Mouse (Mus musculus) liver, embryonic 12.5 days (tissue): ENCODE results near the gene Ralgps1. TPM values are rescaled to one million over a fixed set of nuclear protein-coding genes. Genes with fewer than 3 reads are reported as not detected.

Experiments
- ATAC-seq: fragments of 200-750 bp; cut with Nextera tagmentation; 2 replicates; pipeline ENCODE4 v1.8.0; 2017; ENCODE audit warnings: moderate number of reproducible peaks, mild to moderate bottlenecking, moderate library complexity
- H3K27ac ChIP-seq: fragments of 300-500 bp; sonication (generic); 2 replicates; pipeline ENCODE4 v1.5.1; 2016; ENCODE audit warnings: mild to moderate bottlenecking
- H3K27me3 ChIP-seq: fragments of 300-500 bp; sonication (generic); replicated peaks from 2 replicates; pipeline ENCODE4 v1.6.1; 2016; ENCODE audit warnings: mild to moderate bottlenecking, moderate library complexity
- H3K36me3 ChIP-seq: fragments of 300-500 bp; sonication (generic); 2 replicates; pipeline ENCODE4 v1.6.1; 2016; ENCODE audit warnings: mild to moderate bottlenecking, moderate library complexity
- H3K4me1 ChIP-seq: fragments of 300-500 bp; sonication (generic); 2 replicates; pipeline ENCODE4 v1.6.1; 2016
- H3K4me2 ChIP-seq: fragments of 300-500 bp; sonication (generic); 2 replicates; pipeline ENCODE4 v1.6.1; 2016; ENCODE audit warnings: mild to moderate bottlenecking, moderate library complexity
- H3K4me3 ChIP-seq: fragments of 300-500 bp; sonication (generic); 2 replicates; pipeline ENCODE4 v1.5.1; 2016; ENCODE audit warnings: mild to moderate bottlenecking, moderate library complexity
- H3K9ac ChIP-seq: fragments of 300-500 bp; sonication (generic); 2 replicates; pipeline ENCODE4 v1.6.1; 2016; ENCODE audit warnings: mild to moderate bottlenecking, moderate library complexity
- H3K9me3 ChIP-seq: fragments of 300-500 bp; sonication (generic); replicated peaks from 2 replicates; pipeline ENCODE4 v1.6.1; 2016; ENCODE audit warnings: mild to moderate bottlenecking, moderate library complexity
- WGBS: fragments of 180-500 bp; shearing (Covaris S2); methylation state at CpG from one replicate; pipeline ENCODE4 v1.1.7; 2016; ENCODE audit not compliant: insufficient replicate concordance; 5-methylcytosine and 5-hydroxymethylcytosine counted together
- polyA plus RNA-seq: library from polyadenylated mRNA; unstranded; fragments of >200 nt; fragmentation: Nextera tagmentation; extraction: Ambion mirVana; gene quantifications from 2 replicates; pipeline ENCODE4 v1.2.1, GENCODE M21; 2016

Ralgps1 gene
- polyA plus RNA-seq, 1 experiment from 2014 or later: 1.1 TPM

GRCm38 (mm10) chr2:33176516-33176915 is 194.8 kb downstream of the Ralgps1 start:
- WGBS: 25% methylated on average over 7 of the region's 7 CpGs
- H3K9ac ChIP-seq: no peak overlapping the region
- H3K4me1 ChIP-seq: peaks cover 23% of the 10 kb centered on the region
- no peak overlapping the region for H3K4me2 ChIP-seq
- H3K27ac ChIP-seq: no peak overlapping the region
- no peak overlapping the region for H3K4me3 ChIP-seq
- no peak for ATAC-seq
- H3K36me3 ChIP-seq: no peaks in the 10 kb centered on the region
- no peaks in the 10 kb centered on the region for H3K27me3 ChIP-seq
- no peaks in the 10 kb centered on the region for H3K9me3 ChIP-seq

- Histone ChIP-seq H3K9me3 (no peaks in the 10 kb centered on the region), H3K27me3 (no peaks in the 10 kb centered on the region), H3K4me3 (no peak overlapping the region), H3K4me2 (no peak overlapping the region), H3K4me1 (peaks cover 18% of the 10 kb centered on the region), H3K36me3 (no peaks in the 10 kb centered on the region), H3K9ac (no peak overlapping the region), H3K27ac (no peak overlapping the region)
- ATAC-seq: no peak
- 77% methylated on average over 7 of the region's 7 CpGs for WGBS
Measured at GRCm38 (mm10) chr2:33173686-33174085, 197.6 kb downstream of the Ralgps1 start.

DNA sequence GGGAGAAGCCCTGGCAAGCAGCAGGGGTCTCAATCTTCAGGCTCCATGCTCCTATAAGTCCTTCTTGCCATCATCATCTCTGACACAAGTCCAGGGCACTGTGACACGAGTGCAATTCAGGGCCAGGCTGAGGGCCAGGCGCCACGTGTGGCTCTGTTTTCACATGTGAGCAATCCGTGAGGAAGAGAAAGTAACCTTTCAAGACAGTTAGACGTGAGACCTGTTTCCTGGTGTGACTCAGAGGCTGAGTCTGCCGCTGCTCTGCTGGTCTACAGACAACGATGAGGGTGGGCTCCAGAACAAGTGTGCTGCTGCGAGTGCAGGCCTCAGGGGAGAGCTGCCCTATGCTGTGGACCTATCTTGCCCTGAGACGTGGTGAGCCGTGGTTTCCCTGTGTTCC is 198.2 kb downstream of the Ralgps1 start:
- H3K9ac ChIP-seq: no peak overlapping the region
- no peak overlapping the region for H3K4me3 ChIP-seq
- no peak overlapping the region for H3K27ac ChIP-seq
- H3K36me3 ChIP-seq: no peaks in the 10 kb centered on the region
- ATAC-seq: no peak
- H3K9me3 ChIP-seq: no peaks in the 10 kb centered on the region
- no peaks in the 10 kb centered on the region for H3K27me3 ChIP-seq
- H3K4me2 ChIP-seq: no peak overlapping the region
- H3K4me1 ChIP-seq: peaks cover 13% of the 10 kb centered on the region
- 51% methylated on average over 10 of the region's 10 CpGs for WGBS

DNA sequence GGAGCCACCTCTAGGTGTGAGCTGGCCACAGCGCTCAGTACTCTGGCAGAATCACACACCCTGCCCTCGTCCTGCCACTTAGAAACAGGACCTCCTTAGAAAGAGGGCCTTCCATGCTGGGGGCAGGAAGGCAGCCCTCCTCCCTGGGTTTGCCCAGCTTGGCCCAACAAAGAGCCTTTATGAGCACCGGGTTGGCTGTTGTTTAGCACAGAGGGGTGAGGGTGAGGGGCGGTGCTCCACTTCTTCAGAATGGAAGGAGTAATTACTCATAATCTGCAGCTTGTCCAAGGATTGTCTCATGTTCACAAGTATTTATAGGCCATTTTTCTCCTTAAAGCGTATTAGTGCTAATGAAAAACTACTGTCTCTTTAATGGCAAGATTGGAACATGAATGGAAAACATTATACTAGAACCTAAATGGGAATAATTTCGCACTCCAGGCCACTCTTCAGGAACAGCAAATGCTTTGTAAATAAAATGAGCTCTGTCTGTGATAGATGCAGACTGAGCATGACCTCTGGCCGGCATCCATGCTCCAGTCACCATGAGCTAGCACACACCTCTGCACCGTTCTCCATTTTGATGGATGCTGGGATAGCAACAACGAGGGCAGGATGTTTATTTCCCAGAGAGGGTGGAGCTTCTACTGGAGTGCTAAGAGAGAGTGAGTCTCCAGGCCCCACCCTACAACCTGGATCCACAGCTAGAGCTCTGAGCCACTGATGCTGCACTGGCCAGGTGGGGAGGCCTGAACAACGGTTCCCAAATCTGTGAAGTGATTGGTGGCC is 200.3 kb downstream of the Ralgps1 start:
- ATAC-seq: no peak
- 73% methylated on average over 10 of the region's 10 CpGs for WGBS
- H3K36me3 ChIP-seq: no peaks in the 10 kb centered on the region
- H3K9me3 ChIP-seq: no peaks in the 10 kb centered on the region
- no peak overlapping the region for H3K27ac ChIP-seq
- H3K4me3 ChIP-seq: no peak overlapping the region
- no peak overlapping the region for H3K4me2 ChIP-seq
- H3K27me3 ChIP-seq: no peaks in the 10 kb centered on the region
- no peak overlapping the region for H3K9ac ChIP-seq
- H3K4me1 ChIP-seq: no peaks in the 10 kb centered on the region

DNA sequence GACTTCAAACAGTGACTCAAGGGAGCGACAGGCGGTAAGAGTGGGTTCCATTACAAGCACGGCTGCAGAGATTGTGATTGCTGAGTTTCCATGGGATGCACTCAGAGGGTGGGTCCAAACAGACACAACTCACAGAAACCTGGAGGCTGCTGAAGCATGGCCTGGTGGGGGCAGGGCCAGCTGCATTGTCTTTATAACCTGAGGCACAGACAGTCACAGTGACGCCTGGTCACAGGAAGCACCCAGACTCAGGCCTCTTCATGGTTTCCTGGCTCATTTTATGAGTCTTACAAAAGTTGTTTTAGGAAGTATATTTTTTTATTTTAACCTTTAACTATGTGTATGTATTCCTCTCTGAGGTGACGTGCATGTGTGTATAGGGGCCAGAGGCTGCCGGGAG is 201.8 kb downstream of the Ralgps1 start:
- WGBS: 77% methylated on average over 6 of the region's 6 CpGs
- Histone ChIP-seq H3K9me3 (no peaks in the 10 kb centered on the region), H3K4me3 (no peak overlapping the region), H3K27me3 (no peaks in the 10 kb centered on the region), H3K27ac (no peak overlapping the region), H3K9ac (no peak overlapping the region), H3K36me3 (no peaks in the 10 kb centered on the region), H3K4me1 (no peaks in the 10 kb centered on the region), H3K4me2 (no peak overlapping the region)
- no peak for ATAC-seq

DNA sequence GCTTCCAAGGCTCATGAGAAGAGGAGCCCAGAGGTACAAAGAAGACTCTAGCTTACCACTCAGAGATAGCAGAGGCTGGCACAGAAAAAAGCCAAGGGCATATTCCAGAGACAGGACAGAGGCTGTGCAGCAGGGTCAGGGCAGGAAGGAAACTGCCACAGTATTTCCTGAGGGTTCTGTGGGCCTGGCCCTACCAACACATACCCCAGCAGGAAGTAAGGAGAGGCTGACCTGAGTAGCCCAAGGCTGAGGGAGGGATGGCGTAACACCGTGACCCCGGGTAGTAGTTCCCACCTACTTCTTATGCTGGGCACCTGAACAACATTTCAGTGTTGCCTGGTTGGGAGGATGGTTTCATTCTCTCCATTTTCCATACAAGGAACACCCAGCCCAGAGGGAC is 204.2 kb downstream of the Ralgps1 start:
- H3K4me2 ChIP-seq: no peak overlapping the region
- no peaks in the 10 kb centered on the region for H3K27me3 ChIP-seq
- ATAC-seq: no peak
- no peaks in the 10 kb centered on the region for H3K4me1 ChIP-seq
- no peaks in the 10 kb centered on the region for H3K36me3 ChIP-seq
- H3K9ac ChIP-seq: no peak overlapping the region
- no peak overlapping the region for H3K4me3 ChIP-seq
- H3K9me3 ChIP-seq: no peaks in the 10 kb centered on the region
- 53% methylated on average over 3 of the region's 3 CpGs for WGBS
- no peak overlapping the region for H3K27ac ChIP-seq

DNA sequence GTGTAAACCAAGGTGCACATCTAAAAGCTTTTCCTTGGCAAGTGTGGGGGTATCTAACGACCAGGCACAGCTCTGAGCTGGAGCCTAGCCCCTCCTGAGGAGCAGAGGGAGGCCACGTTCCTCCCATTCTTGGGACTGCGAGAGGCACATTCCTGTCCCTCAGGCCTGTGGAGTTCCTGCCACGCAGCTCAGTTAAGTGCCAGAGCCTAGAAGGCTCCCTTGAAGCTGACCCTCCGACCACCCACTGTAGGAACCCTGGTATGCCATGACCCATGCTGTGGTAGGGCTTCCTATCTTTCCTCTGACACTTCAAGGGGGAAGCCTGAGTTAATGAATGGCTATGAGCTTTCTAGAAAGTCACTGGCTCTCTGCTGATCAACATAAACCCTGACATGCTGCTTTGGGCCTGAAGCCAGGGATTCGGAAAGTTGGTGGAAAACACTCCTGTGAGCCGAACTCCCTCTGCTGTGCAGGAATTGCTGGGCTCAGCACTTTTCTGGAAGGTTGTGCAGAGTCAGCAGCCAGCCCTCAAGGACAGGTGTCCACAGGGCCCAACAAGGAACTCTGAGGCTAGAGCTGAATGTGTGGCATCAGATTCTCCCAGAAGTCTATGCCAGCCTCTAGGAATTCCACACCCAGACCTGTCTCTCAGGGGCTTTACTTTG is 205.4 kb downstream of the Ralgps1 start:
- Histone ChIP-seq H3K4me1 (no peaks in the 10 kb centered on the region), H3K36me3 (no peaks in the 10 kb centered on the region), H3K4me2 (no peak overlapping the region), H3K27me3 (no peaks in the 10 kb centered on the region), H3K9ac (no peak overlapping the region), H3K9me3 (no peaks in the 10 kb centered on the region), H3K27ac (no peak overlapping the region), H3K4me3 (no peak overlapping the region)
- WGBS: 52% methylated on average over 7 of the region's 7 CpGs
- ATAC-seq: no peak

DNA sequence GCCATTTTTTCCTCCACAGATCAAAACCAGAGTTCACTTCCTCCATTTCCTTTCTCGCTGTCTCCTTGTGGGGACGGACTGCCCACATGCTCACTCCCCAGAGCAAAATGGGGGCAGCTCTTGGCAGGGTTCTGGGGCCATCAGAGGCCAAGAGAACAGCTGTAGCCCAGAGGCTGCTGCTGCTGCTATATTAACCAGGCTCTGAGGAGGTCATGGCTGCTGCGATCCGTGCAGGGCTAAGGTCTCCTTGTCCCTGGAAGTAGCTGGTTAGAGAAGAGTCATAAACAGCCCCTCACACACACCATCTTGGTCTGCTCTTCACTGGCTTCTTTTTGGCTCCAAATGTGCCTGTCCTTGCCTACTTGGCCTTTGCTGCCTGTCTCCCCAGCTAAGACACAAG is 206.1 kb downstream of the Ralgps1 start:
- WGBS: 57% methylated on average over 4 of the region's 4 CpGs
- Histone ChIP-seq H3K4me1 (0 out of 2 replicates have a peak, but pooled peaks cover 3% of the 10 kb centered on the region), H3K9ac (no peak overlapping the region), H3K36me3 (no peaks in the 10 kb centered on the region), H3K9me3 (no peaks in the 10 kb centered on the region), H3K27ac (no peak overlapping the region), H3K4me3 (no peak overlapping the region), H3K27me3 (no peaks in the 10 kb centered on the region), H3K4me2 (no peak overlapping the region)
- ATAC-seq: no peak

GRCm38 (mm10) chr2:33164646-33165045 is 206.6 kb downstream of the Ralgps1 start:
- H3K4me2 ChIP-seq: no peak overlapping the region
- H3K36me3 ChIP-seq: no peaks in the 10 kb centered on the region
- no peaks in the 10 kb centered on the region for H3K9me3 ChIP-seq
- 54% methylated on average over 3 of the region's 3 CpGs for WGBS
- ATAC-seq: no peak
- no peak overlapping the region for H3K4me3 ChIP-seq
- peaks cover 6% of the 10 kb centered on the region; the same call in 1 of the 2 replicates for H3K4me1 ChIP-seq
- H3K9ac ChIP-seq: no peak overlapping the region
- no peak overlapping the region for H3K27ac ChIP-seq
- no peaks in the 10 kb centered on the region for H3K27me3 ChIP-seq

DNA sequence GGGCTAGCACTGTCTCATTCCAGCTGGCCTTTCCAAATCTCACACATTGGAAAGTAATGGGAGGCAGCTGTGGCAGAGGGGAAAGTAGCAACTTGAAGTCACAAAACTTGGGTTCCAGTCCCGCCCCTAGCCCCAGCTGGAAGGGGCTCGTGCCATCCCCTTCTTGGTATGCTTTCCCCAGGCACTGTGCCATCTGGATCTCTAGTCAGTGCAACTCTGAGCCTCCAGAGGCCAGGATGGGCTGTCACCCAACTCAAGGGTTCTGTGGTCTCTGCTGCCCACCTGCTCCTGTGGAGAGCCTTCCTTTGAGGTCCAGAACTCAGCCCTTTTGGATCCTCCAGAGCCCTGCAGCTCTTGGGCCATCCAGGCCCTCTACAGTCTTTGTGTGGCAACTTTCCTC is 209.2 kb downstream of the Ralgps1 start:
- H3K36me3 ChIP-seq: no peaks in the 10 kb centered on the region
- no peaks in the 10 kb centered on the region for H3K9me3 ChIP-seq
- no peak overlapping the region for H3K27ac ChIP-seq
- no peak for ATAC-seq
- no peak overlapping the region for H3K9ac ChIP-seq
- no peak overlapping the region for H3K4me3 ChIP-seq
- H3K27me3 ChIP-seq: no peaks in the 10 kb centered on the region
- peaks cover 10% of the 10 kb centered on the region; the same call in 1 of the 2 replicates for H3K4me1 ChIP-seq
- H3K4me2 ChIP-seq: no peak overlapping the region
- WGBS: 56% methylated on average over 2 of the region's 2 CpGs

GRCm38 (mm10) chr2:33160326-33160973 is 210.8 kb downstream of the Ralgps1 start:
- no peak overlapping the region for H3K4me2 ChIP-seq
- H3K27ac ChIP-seq: no peak overlapping the region
- no peak overlapping the region for H3K9ac ChIP-seq
- no peaks in the 10 kb centered on the region for H3K36me3 ChIP-seq
- no peaks in the 10 kb centered on the region for H3K9me3 ChIP-seq
- H3K4me1 ChIP-seq: peaks cover 10% of the 10 kb centered on the region; the same call in 1 of the 2 replicates
- H3K4me3 ChIP-seq: no peak overlapping the region
- no peak for ATAC-seq
- H3K27me3 ChIP-seq: no peaks in the 10 kb centered on the region
- 60% methylated on average over 12 of the region's 12 CpGs for whole genome bisulfite sequencing

- 77% methylated on average over 7 of the region's 7 CpGs for WGBS
- H3K36me3 ChIP-seq: no peaks in the 10 kb centered on the region
- H3K4me1 ChIP-seq: peaks cover 10% of the 10 kb centered on the region; the same call in 1 of the 2 replicates
- no peak overlapping the region for H3K27ac ChIP-seq
- H3K4me2 ChIP-seq: no peak overlapping the region
- H3K27me3 ChIP-seq: no peaks in the 10 kb centered on the region
- no peaks in the 10 kb centered on the region for H3K9me3 ChIP-seq
- no peak overlapping the region for H3K9ac ChIP-seq
- no peak overlapping the region for H3K4me3 ChIP-seq
- no peak for ATAC-seq
Measured at GRCm38 (mm10) chr2:33159593-33159992, 211.7 kb downstream of the Ralgps1 start.
